Mouse (Mus musculus) left cerebral cortex, postnatal 10 days (tissue): ENCODE data around the gene Hist1h2ab. TPM values are rescaled to one million over a fixed set of nuclear protein-coding genes. Genes with fewer than 3 reads are reported as not detected.
"Not testable (repeated sequence)": the region's sequence is repeated elsewhere in the genome, so short reads cannot be mapped to it uniquely, and the experiment has no call there.

Source experiments
- DNase-seq, 2 experiments: peaks; one replicate each; pipeline ENCODE4 v3.0.0; 2021 to 2022; ENCODE audit warnings: low spot score in 2 of 2, mixed read lengths in 1 of 2; ENCODE audit errors: extremely low spot score in 1 of 2
- intact Hi-C: fragments of 180-260 bp; cut with DNase I; formaldehyde crosslinking; loops from one replicate; pipeline ENCODE4 v1.15.1; 2025
- total RNA-seq, 2 experiments: library from RNA; stranded (reverse); gene quantifications; 2 replicates each; pipeline ENCODE4 v1.2.3; 2021

The Hist1h2ab gene
- total RNA-seq, result 10 to 100 TPM; 43.9 to 44.2 TPM

- DNase-seq, result not testable (repeated sequence)
- intact Hi-C loops, result loop anchor here (10.0 kb wide), 1 partner anchor 196 kb away; the partner anchor contains the start of genes Hist1h1d and Hist1h4f
Measured at GRCm38 (mm10) chr13:23750839-23751477, at the start of gene Hist1h2ab. Gene Hist1h2ab, plus strand, starts transcription at chr13:23751126.

- DNase-seq, result no peak
- intact Hi-C loops, result no loop called here
Measured at GRCm38 (mm10) chr13:23702220-23702619, 48.7 kb upstream of the Hist1h2ab start.

GRCm38 (mm10) chr13:23702801-23703200 lies 48.1 kb upstream of the Hist1h2ab start:
- intact Hi-C loops, DNase-seq: not testable (repeated sequence)

GRCm38 (mm10) chr13:23705751-23706356 lies 45.1 kb upstream of the Hist1h2ab start:
- DNase-seq, result no peak
- intact Hi-C loops, result no loop called here

GRCm38 (mm10) chr13:23706771-23707170 lies 44.2 kb upstream of the Hist1h2ab start:
- DNase-seq, result no peak
- intact Hi-C loops, result no loop called here

GRCm38 (mm10) chr13:23708041-23708440 lies 42.9 kb upstream of the Hist1h2ab start:
- intact Hi-C loops, result no loop called here
- no peak for DNase-seq

- no peak for DNase-seq
- intact Hi-C loops, result no loop called here
Measured at GRCm38 (mm10) chr13:23708654-23709053, 42.3 kb upstream of the Hist1h2ab start.

GRCm38 (mm10) chr13:23709714-23710373 lies 41.1 kb upstream of the Hist1h2ab start:
- intact Hi-C loops, result no loop called here
- DNase-seq, result no peak

- DNase-seq, result peak in 1 of 2 experiments; percentile 62
- intact Hi-C loops, result no loop called here
Measured at GRCm38 (mm10) chr13:23710374-23711089, 40.4 kb upstream of the Hist1h2ab start, which contains the start of gene Hfe. Gene Hfe, minus strand, starts transcription at chr13:23710854.

- intact Hi-C loops, result no loop called here
- DNase-seq, result no peak
Measured at GRCm38 (mm10) chr13:23716261-23717042, 34.5 kb upstream of the Hist1h2ab start.

GRCm38 (mm10) chr13:23717176-23717575 lies 33.8 kb upstream of the Hist1h2ab start:
- intact Hi-C loops, result no loop called here
- no peak for DNase-seq

- intact Hi-C loops, DNase-seq: not testable (repeated sequence)
Measured at GRCm38 (mm10) chr13:23717593-23718245, 33.2 kb upstream of the Hist1h2ab start.

- DNase-seq, result no peak
- intact Hi-C loops, result no loop called here
Measured at GRCm38 (mm10) chr13:23724239-23724638, 26.7 kb upstream of the Hist1h2ab start.

GRCm38 (mm10) chr13:23725213-23725612 lies 25.7 kb upstream of the Hist1h2ab start:
- DNase-seq, result no peak
- intact Hi-C loops, result no loop called here

GRCm38 (mm10) chr13:23728472-23729191 lies 22.3 kb upstream of the Hist1h2ab start:
- DNase-seq, result no peak
- intact Hi-C loops, result no loop called here

- no peak for DNase-seq
- intact Hi-C loops, result no loop called here
Measured at GRCm38 (mm10) chr13:23729192-23729525, 21.8 kb upstream of the Hist1h2ab start.

- intact Hi-C loops, result loop anchor here (10.0 kb wide), 1 partner anchor 1685 kb away; the partner anchor contains the start of genes Hist1h2ag, Hist1h2bj and Hist1h4i
- no peak for DNase-seq
Measured at GRCm38 (mm10) chr13:23729706-23730105, 21.2 kb upstream of the Hist1h2ab start.
